Mouse (Mus musculus) macrophage (primary cell): ENCODE measurements around the gene 4930590J08Rik. TPM values are rescaled to one million over a fixed set of nuclear protein-coding genes. Genes with fewer than 3 reads are reported as not detected.
"Not testable (repeated sequence)": the region's sequence is repeated elsewhere in the genome, so short reads cannot be mapped to it uniquely, and the experiment has no call there.

Experiments used
- H3K27ac ChIP-seq: fragments of 350-480 bp; formaldehyde crosslinking; 2 replicates; pipeline ENCODE4 v1.9.0; 2021
- H3K36me3 ChIP-seq: fragments of 350-480 bp; formaldehyde crosslinking; 2 replicates; pipeline ENCODE4 v1.9.0; 2021; ENCODE audit errors: inconsistent target
- H3K4me3 ChIP-seq: fragments of 350-480 bp; formaldehyde crosslinking; 2 replicates; pipeline ENCODE4 v1.9.0; 2021; ENCODE audit errors: inconsistent target
- H3K79me2 ChIP-seq: fragments of 350-480 bp; formaldehyde crosslinking; 2 replicates; pipeline ENCODE4 v1.9.0; 2021; ENCODE audit errors: inconsistent target
- WGBS: methylation state at CpG from one replicate; pipeline ENCODE4 v1.1.7; 2026; ENCODE audit warnings: inconsistent platforms; ENCODE audit not compliant: missing documents; 5-methylcytosine and 5-hydroxymethylcytosine counted together
- polyA plus RNA-seq: library from polyadenylated mRNA; stranded (reverse); fragments of 250-400 nt; gene quantifications from 3 replicates; pipeline ENCODE4 v1.2.4, GENCODE M21; 2018; ENCODE audit warnings: inconsistent platforms

4930590J08Rik gene
- polyA plus RNA-seq, 1 experiment from 2014 or later = 0.07 TPM

DNA sequence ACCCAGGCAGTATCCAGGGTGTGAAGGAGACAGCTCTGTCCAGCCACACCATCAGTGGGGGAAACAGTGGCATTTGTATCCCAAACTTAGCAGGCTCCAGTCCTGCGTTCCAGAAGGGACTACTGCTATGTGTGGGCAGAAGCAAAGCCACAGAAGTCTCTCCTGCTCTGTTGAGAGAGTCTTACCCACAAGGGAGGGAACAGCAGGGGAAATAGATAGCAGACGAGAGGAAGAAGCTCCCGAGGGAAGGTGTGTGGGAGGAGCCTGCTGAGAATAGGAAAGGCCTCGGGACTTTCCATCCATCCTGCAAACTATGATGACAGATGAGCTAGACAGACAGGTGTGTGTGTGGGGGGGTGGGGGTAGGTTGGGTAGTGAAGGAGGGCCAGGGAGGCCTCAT lies 14.7 kb downstream of the 4930590J08Rik start:
- WGBS = 64% methylated on average over 4 of the region's 4 CpGs
- no peaks in the 10 kb centered on the region for H3K36me3 ChIP-seq
- H3K4me3 ChIP-seq = no peak overlapping the region

DNA sequence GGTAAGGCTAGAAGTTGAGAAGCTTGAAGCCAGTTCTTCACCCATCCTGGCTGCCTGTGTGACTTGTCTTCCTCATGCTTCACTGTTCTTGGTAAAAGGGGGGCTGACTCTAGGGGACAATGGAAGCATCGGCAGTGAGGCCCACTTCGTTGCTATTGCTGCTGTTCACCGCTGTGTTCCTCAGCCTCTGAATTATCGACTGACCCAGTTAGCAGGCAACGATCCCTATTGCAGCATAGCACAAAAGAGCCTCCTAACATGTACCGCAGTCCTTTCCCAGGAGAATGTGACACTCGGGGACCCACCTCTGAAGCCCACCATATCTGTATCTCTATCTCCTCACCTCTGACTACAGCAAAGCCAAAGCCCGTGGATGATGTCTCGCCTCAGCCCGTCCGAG lies 15.1 kb downstream of the 4930590J08Rik start:
- H3K4me3 ChIP-seq = no peak overlapping the region
- H3K36me3 ChIP-seq = no peaks in the 10 kb centered on the region
- no peaks in the 10 kb centered on the region for H3K79me2 ChIP-seq
- WGBS = 94% methylated on average over 11 of the region's 11 CpGs
- H3K27ac ChIP-seq = no peak overlapping the region

More for the DNA sequence above, 14.7 kb downstream of the 4930590J08Rik start:
- no peaks in the 10 kb centered on the region for H3K79me2 ChIP-seq
- H3K27ac ChIP-seq = no peak overlapping the region

DNA sequence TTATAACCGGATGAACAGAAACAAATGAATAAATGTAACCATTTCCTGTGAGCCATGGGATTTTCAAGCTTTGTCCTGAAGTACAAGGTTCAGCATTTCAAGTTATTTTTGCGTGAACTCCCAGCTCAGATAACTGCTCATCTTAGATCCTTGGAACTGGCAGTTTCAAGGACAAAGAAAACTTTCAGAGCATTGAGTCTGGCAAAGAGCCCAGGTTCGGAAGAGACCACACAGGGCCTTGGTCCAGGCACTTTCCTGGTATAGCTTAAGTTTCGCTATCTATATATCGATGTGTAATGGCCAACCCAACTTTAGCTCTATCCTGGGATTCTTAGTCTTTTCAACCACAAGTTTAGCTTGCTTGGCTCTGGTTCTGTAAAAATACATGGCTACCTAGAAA lies 28.6 kb downstream of the 4930590J08Rik start:
- Histone ChIP-seq H3K79me2 (no peaks in the 10 kb centered on the region), H3K36me3 (no peaks in the 10 kb centered on the region), H3K27ac (no peak overlapping the region), H3K4me3 (no peak overlapping the region)
- 90% methylated on average over 5 of the region's 5 CpGs for WGBS

DNA sequence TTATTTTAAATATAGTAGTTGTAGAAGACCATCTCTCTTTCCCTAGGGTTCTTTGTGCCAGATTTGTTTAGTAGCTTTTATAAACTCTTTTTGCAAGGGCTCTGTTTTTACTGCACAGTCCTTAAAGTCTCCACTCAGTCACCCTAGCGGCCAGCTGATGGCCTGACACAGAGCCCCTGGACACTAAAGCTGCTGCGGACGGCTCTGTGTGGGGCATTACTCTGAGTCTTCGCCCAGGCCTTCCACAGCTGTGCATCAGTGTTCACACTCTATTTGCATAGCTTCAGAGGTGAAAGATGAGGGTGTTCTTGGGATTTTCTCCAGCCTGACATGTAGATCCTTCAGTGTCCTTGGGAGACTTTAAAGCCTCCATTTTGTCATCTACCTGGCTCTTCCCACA lies 35.9 kb downstream of the 4930590J08Rik start:
- no peaks in the 10 kb centered on the region for H3K36me3 ChIP-seq
- 92% methylated on average over 4 of the region's 4 CpGs for WGBS
- no peak overlapping the region for H3K4me3 ChIP-seq
- H3K79me2 ChIP-seq = no peaks in the 10 kb centered on the region
- no peak overlapping the region for H3K27ac ChIP-seq

DNA sequence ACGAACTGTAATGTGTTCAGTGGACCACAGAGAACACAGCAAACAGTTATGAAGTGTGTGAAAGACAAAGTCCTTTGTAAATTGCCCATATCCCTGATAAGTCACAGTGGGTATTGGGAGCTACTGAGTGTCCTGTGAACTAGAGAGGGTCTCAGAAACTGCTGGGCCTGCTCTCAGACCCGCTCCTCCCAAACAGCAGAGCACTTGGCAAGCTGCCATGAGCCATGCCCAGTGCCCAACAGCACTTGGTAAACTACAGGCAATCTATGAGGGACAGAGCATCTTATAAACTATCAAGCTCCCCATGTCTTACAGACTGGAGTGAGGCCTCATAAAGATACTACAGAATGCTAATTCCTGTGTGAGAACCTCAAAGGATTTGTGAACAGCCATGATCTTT lies 45.8 kb downstream of the 4930590J08Rik start:
- Histone ChIP-seq H3K79me2 (no peaks in the 10 kb centered on the region), H3K4me3 (no peak overlapping the region), H3K36me3 (no peaks in the 10 kb centered on the region), H3K27ac (no peak overlapping the region)
- WGBS = 91% methylated on average over 2 of the region's 2 CpGs

DNA sequence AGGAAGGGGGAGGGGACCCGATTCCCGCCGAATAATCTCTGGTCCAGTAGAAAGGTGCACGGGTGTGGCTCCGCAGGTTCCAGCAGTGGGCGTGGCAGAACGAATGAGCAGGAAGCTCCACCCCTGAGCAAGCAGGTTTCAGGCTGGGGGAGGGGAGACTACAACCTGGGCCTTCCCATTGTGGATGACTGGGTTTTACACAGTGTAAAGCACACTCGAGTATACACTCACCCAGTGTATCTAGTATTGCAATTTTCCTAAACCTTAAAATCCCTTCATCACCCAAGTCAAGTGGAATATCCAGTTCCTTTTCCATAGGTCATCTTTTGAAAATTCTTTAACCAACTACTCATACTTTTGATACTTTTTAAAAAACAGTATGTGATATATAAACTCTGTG lies 55.4 kb downstream of the 4930590J08Rik start:
- H3K4me3 ChIP-seq, H3K79me2 ChIP-seq, H3K27ac ChIP-seq, H3K36me3 ChIP-seq: not testable (repeated sequence)
- WGBS = 80% methylated on average over 1 of the region's 8 CpGs

DNA sequence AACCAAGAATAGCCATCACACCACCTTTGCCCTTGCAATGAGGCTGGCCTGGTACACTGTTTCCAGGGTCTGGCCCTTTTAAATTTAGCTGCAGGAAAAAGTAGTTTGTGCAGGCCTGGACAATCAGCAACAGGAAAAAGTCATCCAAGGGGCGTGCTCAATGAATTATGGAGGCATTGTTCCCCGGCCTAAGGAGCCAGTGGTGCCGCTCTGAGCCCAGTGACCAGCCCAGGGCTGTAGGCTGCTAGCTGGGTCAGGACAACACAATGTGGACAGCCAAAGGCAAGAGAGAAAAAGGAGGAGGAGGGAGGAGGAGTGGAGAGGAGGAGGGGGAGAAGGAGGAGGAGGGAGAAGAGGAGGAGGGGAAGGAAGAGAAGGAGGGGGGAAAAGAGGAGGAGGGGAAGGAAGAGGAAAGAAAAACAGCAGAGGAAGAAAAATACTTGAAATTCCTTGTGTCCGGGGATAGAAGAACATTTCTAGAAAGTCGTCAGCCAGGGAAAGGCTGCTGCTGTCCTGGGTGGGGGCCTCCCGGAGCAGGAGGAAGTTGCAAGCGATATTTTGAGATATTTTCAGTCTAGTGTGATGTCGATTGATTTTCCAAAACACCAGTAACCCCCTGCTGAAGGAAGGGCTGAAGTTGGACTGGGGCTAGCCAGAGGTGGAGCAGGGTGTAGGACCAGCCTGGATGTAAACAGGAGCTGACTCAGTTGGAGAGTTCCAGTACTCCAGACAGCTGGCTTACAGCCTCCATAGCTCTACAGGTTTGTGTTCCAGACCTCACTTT lies 57.6 kb downstream of the 4930590J08Rik start:
- H3K79me2 ChIP-seq = no peaks in the 10 kb centered on the region
- WGBS = 43% methylated on average over 8 of the region's 8 CpGs
- H3K4me3 ChIP-seq = no peak overlapping the region
- no peaks in the 10 kb centered on the region for H3K36me3 ChIP-seq
- no peak overlapping the region for H3K27ac ChIP-seq

DNA sequence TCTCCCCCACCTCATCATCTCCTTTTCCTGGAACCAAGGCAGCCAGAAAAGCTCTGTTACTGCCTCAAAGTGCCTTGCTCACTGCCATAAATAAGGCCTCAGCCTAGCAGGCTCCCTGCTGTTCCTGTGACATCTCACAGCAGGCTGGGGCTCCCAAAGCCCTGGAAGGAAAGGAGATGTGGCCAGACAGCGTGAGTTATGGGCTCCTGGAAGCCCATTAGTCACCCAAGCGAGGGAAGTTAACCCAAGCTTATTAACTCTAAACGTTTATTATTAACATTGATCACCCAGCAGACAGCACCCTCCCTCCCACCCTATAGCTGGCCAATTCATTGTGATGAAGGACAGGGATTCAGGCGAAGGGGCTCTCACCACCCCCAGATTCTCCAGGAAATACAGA lies 60.8 kb downstream of the 4930590J08Rik start:
- 53% methylated on average over 4 of the region's 4 CpGs for WGBS
- Histone ChIP-seq H3K36me3 (no peaks in the 10 kb centered on the region), H3K27ac (no peak overlapping the region), H3K79me2 (no peaks in the 10 kb centered on the region), H3K4me3 (no peak overlapping the region)

DNA sequence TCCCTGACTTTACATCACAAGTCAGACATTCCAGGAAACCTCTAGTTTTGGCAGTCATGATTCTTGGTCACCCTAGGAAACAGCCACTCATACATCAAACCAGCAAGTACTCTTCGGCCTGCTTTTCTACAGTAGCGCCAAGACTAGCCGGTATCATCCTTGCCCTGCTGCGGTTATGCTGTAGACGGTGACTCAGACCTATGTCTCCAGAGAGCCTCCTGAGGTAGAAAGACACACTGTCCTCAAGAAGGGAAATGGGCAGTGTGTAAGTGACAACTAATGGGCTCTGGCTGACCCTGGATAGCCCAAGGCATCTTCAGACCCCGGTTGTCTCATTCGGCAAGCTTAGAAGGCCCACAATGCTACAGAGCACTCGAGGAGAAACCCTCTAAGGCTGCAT lies 62.5 kb downstream of the 4930590J08Rik start:
- WGBS = 88% methylated on average over 8 of the region's 8 CpGs
- Histone ChIP-seq H3K27ac (no peak overlapping the region), H3K79me2 (no peaks in the 10 kb centered on the region), H3K4me3 (no peak overlapping the region), H3K36me3 (no peaks in the 10 kb centered on the region)

DNA sequence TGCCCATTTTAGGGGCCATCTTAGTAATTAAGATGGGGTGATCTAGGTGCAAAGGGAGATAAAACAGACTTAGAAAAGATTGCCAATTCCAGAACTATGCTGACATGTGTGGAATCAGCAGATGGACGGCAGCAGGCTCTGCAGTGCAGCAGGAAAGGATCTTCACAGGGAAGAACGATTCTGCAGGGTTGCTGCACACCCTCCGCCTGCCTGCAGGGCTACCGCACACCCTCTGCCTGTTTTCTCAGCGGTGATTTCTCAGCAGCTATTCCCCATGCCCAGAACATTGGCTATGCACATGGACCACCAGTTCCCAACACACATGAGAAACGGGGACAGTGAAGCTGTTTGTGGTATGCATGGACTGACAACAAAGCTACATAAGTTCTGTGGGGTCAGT lies 63.4 kb downstream of the 4930590J08Rik start:
- H3K4me3 ChIP-seq = no peak overlapping the region
- 83% methylated on average over 6 of the region's 6 CpGs for WGBS
- H3K79me2 ChIP-seq = no peaks in the 10 kb centered on the region
- H3K27ac ChIP-seq = no peak overlapping the region
- H3K36me3 ChIP-seq = no peaks in the 10 kb centered on the region

DNA sequence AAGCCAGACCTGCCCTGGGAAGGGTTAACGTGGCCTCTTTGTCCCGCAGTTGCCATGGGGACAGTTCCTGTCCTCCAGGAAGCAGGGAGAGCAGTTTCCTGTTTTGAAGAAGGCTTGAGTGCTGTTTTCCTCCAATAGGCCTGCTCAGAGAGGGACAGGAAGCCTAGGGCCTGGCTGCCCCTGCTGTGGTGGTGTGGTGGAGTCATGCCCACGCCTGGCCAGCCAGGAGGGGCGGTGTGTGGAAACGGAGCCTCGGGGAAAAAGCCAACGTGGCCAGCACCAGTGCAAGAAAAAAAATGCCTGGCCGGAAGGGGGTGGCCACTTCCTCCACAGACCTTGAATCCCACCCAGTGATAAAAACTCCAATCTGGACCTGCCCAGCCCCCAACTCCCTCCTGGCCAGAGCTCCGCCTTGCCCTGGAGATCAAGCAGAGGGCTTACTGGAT lies 69.6 kb downstream of the 4930590J08Rik start:
- 15% methylated on average over 9 of the region's 9 CpGs for WGBS
- H3K36me3 ChIP-seq = no peaks in the 10 kb centered on the region
- H3K27ac ChIP-seq = no peak overlapping the region
- H3K79me2 ChIP-seq = no peaks in the 10 kb centered on the region
- H3K4me3 ChIP-seq = no peak overlapping the region

DNA sequence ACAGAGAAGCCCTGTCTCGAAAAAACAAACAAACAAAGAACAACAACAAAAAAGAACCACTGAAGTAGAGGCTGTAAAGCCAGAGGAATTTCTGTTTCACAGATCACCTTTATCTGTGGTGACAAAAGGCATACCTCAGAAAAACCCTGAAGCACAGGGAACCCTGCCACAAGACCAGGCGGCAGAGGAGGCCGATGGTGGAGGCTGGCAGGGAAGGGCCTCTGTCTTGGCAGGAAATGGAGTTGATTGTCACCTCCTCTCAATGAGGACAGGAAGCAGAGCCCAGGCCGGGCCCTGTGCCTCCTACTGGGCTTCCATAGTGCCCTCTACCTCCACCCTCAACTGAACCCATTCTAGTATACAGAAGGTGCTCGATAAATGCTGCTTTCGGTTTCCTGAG lies 71.4 kb downstream of the 4930590J08Rik start:
- Histone ChIP-seq H3K4me3 (no peak overlapping the region), H3K36me3 (no peaks in the 10 kb centered on the region), H3K27ac (no peak overlapping the region), H3K79me2 (no peaks in the 10 kb centered on the region)
- WGBS = 66% methylated on average over 6 of the region's 6 CpGs

DNA sequence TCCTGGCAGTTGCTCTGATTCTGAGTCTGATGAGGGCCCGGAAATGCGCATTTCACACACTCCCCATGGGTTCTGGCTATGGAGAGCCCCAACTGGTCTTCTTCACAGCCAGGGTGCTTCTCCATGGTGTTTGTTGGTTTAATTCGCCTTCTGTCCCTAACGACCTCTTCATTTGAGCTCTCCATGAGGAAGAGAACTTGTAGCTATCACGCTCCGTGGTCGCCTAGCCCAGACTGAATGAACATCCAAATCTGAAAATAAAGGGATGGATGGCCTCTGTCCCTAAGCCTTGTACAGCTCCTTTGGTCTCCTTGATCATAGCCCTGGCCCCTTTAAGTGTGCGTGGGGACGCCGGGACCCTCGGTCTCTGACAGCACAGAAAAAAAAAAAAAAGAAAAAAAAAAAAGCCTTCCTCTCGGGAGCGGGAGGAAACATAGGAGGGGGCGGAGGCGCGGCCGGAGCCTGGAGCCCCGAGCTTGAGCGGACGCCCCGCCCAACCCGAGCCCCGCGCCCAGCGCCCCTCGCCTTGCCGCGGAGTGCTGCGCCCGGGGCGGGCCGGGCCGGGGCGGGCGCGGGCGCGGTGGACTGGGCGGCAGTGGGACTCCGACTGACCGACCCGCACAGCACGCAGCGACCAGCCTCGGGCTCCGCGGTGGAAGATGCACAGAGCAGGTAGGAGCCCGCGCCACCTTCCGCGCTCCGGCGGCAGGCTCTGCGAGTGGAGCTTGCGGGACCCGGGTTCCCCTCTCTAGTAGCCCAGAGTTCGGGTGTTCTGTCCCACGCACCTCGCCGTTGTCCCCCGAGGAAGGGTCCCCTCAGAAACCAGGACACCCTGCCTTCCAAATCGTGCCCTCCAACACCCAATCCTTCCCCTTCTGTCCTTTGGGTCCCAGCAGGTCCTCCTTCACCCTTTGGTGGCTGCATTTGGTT lies 76.0 kb downstream of the 4930590J08Rik start, which contains the start of gene Fgd5:
Gene Fgd5 (plus strand): TSS at position 508 of the 930 bp plus-strand sequence.
- 4% methylated on average over 55 of the region's 62 CpGs for WGBS
- H3K79me2 ChIP-seq = no peaks in the 10 kb centered on the region
- H3K4me3 ChIP-seq = no peak within 1 kb of the TSS
- no peaks in the 10 kb centered on the region for H3K36me3 ChIP-seq
- no peak within 1 kb of the TSS for H3K27ac ChIP-seq

DNA sequence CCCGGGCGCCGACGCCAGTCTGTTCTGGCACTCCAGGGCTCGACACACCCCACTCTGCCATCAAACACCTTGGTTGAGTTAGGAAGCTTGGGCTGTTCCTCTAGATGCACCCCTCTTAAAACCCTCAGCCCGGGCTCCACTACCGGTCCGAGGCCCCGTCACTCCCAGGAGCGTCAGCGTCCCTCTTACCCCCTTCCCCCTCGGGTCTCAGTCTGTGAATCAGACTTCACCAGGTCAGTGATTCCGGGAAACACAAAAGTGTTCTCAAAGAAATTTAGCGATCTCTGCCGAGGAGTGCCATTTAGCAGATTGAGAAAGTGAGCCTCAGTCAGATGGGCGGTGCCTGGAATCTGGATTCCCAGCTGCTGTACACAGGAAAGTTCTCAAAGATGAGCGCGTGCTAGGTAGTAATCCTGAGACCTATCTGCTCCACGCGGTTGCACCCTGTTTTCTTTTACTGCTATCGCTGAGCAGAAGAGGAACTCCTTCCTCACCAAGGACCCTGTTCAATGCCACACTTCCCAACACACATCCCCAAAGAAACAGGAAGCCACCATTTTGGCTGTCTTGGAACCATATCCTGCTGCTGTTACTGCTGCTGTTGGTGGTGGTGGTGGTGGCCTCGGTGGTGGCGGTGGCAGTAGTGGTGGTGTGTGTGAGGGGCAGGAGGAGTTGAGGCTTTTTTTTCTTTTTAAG lies 76.8 kb downstream of the 4930590J08Rik start:
- no peak overlapping the region for H3K4me3 ChIP-seq
- WGBS = 5% methylated on average over 23 of the region's 23 CpGs

More for the DNA sequence above, 76.8 kb downstream of the 4930590J08Rik start:
- Histone ChIP-seq H3K79me2 (no peaks in the 10 kb centered on the region), H3K27ac (no peak overlapping the region), H3K36me3 (no peaks in the 10 kb centered on the region)
